Mouse (Mus musculus) spleen, postnatal 0 days (tissue): ENCODE measurements around the gene Nat8f5. TPM values are rescaled to one million over a fixed set of nuclear protein-coding genes. Genes with fewer than 3 reads are reported as not detected.

Experiments used
- polyA plus RNA-seq: library from polyadenylated mRNA; unstranded; fragments of >200 nt; fragmentation: Nextera tagmentation; extraction: Ambion mirVana; gene quantifications from 2 replicates; pipeline ENCODE4 v1.2.1, GENCODE M21; 2015

The Nat8f5 gene
- not detected in 2 replicates for polyA plus RNA-seq

GRCm38 (mm10) chr6:85820837-85821236 is at the start of gene Nat8f5, which contains the start of gene Nat8f6:
Nat8f5 (minus strand) TSS chr6:85820972.
Nat8f6 (minus strand) TSS chr6:85820954.

GRCm38 (mm10) chr6:85869006-85869405 is 48.2 kb upstream of the Nat8f5 start, which contains the start of gene Nat8f2:
Nat8f2 (minus strand) TSS chr6:85869158.

GRCm38 (mm10) chr6:85831796-85832321 is 11.1 kb upstream of the Nat8f5 start, which contains the start of gene Nat8:
Nat8 (minus strand) TSS chr6:85832082.

Other genes starting within 250 kb of the Nat8f5 start
- 3.4 and 3.6 TPM in 2 replicates for gene Alms1, start 233.4 kb downstream of the Nat8f5 start, polyA plus RNA-seq
- not detected in 2 replicates for gene Nat8f7, start 107.8 kb downstream of the Nat8f5 start, polyA plus RNA-seq
- gene Nat8f3, start 55.2 kb downstream of the Nat8f5 start, polyA plus RNA-seq = 0.11 TPM in 1 of 2 replicates, not detected in the other
- not detected in 2 replicates for gene Nat8f6, start within 50 bp of the Nat8f5 start, polyA plus RNA-seq
- gene Nat8, start 11.1 kb upstream of the Nat8f5 start, polyA plus RNA-seq = not detected in 2 replicates
- not detected in 2 replicates for gene Nat8f2, start 48.2 kb upstream of the Nat8f5 start, polyA plus RNA-seq
- gene Nat8f4, start 83.9 kb upstream of the Nat8f5 start, polyA plus RNA-seq = 0.89 and 1.0 TPM in 2 replicates
- 27.2 and 28.6 TPM in 2 replicates for gene Tprkb, start 90.9 kb upstream of the Nat8f5 start, polyA plus RNA-seq
- gene Nat8f1, start 94.7 kb upstream of the Nat8f5 start, polyA plus RNA-seq = 4.5 and 5.5 TPM in 2 replicates
- gene Dusp11, start 140.7 kb upstream of the Nat8f5 start, polyA plus RNA-seq = 37.0 and 37.1 TPM in 2 replicates
- gene Figla, start 195.2 kb upstream of the Nat8f5 start, polyA plus RNA-seq = not detected in 2 replicates
- gene Add2, start 207.7 kb upstream of the Nat8f5 start, polyA plus RNA-seq = 60.3 and 70.7 TPM in 2 replicates